Mouse (Mus musculus) myocyte (in vitro differentiated cells): ENCODE results near the gene Hid1. TPM values are rescaled to one million over a fixed set of nuclear protein-coding genes. Genes with fewer than 3 reads are reported as not detected.

Source experiments
- H3K27me3 ChIP-seq: one replicate; pipeline ENCODE4 v1.6.1; 2011; ENCODE audit not compliant: control insufficient read depth, insufficient read depth, insufficient read length
- H3K36me3 ChIP-seq: one replicate; pipeline ENCODE4 v1.6.1; 2011; ENCODE audit not compliant: control insufficient read depth, insufficient read depth
- H3K4me2 ChIP-seq: one replicate; pipeline ENCODE4 v1.6.1; 2011; ENCODE audit warnings: low read depth, control low read depth
- H3K4me3 ChIP-seq: one replicate; pipeline ENCODE4 v1.5.1; 2011; ENCODE audit warnings: mild to moderate bottlenecking, control low read depth, moderate library complexity
- H3K79me2 ChIP-seq: one replicate; pipeline ENCODE4 v1.6.1; 2011; ENCODE audit not compliant: control insufficient read depth, insufficient read depth
- H3ac ChIP-seq: one replicate; pipeline ENCODE4 v1.6.1; 2011; ENCODE audit not compliant: control insufficient read depth, insufficient read length
- CEBPB ChIP-seq: IDR thresholded peaks from 2 replicates; pipeline ENCODE4 v1.6.1; 2011; ENCODE audit warnings: mild to moderate bottlenecking, moderate library complexity; ENCODE audit not compliant: poor library complexity, insufficient read depth, severe bottlenecking
- E2F4 ChIP-seq: IDR thresholded peaks from one replicate; pipeline ENCODE4 v1.6.1; 2011; ENCODE audit warnings: mild to moderate bottlenecking, control low read depth, moderate library complexity; ENCODE audit not compliant: insufficient read depth
- MAX ChIP-seq: IDR thresholded peaks from one replicate; pipeline ENCODE4 v1.6.1; 2011; ENCODE audit warnings: low read depth, mild to moderate bottlenecking, control low read depth
- MYOD1 ChIP-seq, 3 experiments: IDR thresholded peaks; one replicate each; pipeline ENCODE4 v1.6.1; 2011; ENCODE audit warnings: control low read depth in 2 of 3, low read depth in 2 of 3, mild to moderate bottlenecking in 2 of 3, moderate library complexity in 1 of 3; ENCODE audit not compliant: insufficient read length in 2 of 3, control insufficient read depth in 1 of 3
- MYOG ChIP-seq, 3 experiments: IDR thresholded peaks; one replicate each; pipeline ENCODE4 v1.6.1; 2011; ENCODE audit warnings: control low read depth in 2 of 3, low read depth in 2 of 3, mild to moderate bottlenecking in 2 of 3; ENCODE audit not compliant: insufficient read length in 2 of 3, control insufficient read depth in 1 of 3, insufficient read depth in 1 of 3
- POLR2A ChIP-seq: IDR thresholded peaks from one replicate; pipeline ENCODE4 v1.6.1; 2011; ENCODE audit warnings: low read depth, mild to moderate bottlenecking, control low read depth, moderate library complexity; ENCODE audit not compliant: insufficient read length
- POLR2AphosphoS2 ChIP-seq: IDR thresholded peaks from one replicate; pipeline ENCODE4 v1.6.1; 2011; ENCODE audit warnings: low read depth, control low read depth; ENCODE audit not compliant: insufficient read length
- REST ChIP-seq: IDR thresholded peaks from one replicate; pipeline ENCODE4 v1.6.1; 2011; ENCODE audit warnings: mild to moderate bottlenecking, control low read depth, moderate library complexity; ENCODE audit not compliant: insufficient read depth, insufficient read length
- SRF ChIP-seq: IDR thresholded peaks from one replicate; pipeline ENCODE4 v1.6.1; 2011; ENCODE audit warnings: low read depth; ENCODE audit not compliant: control insufficient read depth, insufficient read length
- TCF12 ChIP-seq: IDR thresholded peaks from one replicate; pipeline ENCODE4 v1.6.1; 2011; ENCODE audit warnings: mild to moderate bottlenecking, control low read depth; ENCODE audit not compliant: poor library complexity, insufficient read depth, severe bottlenecking
- TCF3 ChIP-seq: IDR thresholded peaks from one replicate; pipeline ENCODE4 v1.6.1; 2011; ENCODE audit warnings: low read depth, control low read depth; ENCODE audit not compliant: insufficient read length
- USF1 ChIP-seq: IDR thresholded peaks from one replicate; pipeline ENCODE4 v1.6.1; 2011; ENCODE audit warnings: low read depth, mild to moderate bottlenecking, control low read depth, moderate library complexity
- polyA plus RNA-seq: library from polyadenylated mRNA; unstranded; fragments of >200 nt; fragmentation: generic; extraction: Trizol; gene quantifications from one replicate; pipeline ENCODE4 v1.2.1, GENCODE M21; 2012; ENCODE audit warnings: missing spikeins

Gene Hid1
- polyA plus RNA-seq, 1 experiment, result 63.1 TPM

DNA sequence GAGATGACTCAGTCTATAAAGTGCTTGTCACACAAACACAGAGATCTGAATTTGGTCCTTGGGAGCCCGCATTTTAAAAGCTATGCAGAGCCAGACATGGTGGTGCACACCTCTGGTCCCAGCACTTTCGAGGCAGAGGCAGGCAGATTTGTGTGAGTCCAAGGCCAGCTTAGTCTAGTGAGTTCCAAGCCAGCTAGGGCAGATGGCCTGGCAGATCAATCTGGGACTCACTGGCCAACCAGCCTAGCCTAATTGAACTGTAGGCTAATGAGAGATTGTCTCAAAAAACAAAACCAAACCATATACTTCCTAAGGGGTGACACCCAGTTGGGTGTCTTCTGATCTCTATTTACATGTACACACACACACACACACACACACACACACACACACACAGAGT lies 26.3 kb downstream of the Hid1 start:
- H3K4me3 ChIP-seq, result no peak overlapping the region
- no peak for TF ChIP-seq POLR2A
- TF ChIP-seq TCF12, result no peak
- TF ChIP-seq REST, result no peak
- no peak for TF ChIP-seq CEBPB
- no peak for TF ChIP-seq POLR2AphosphoS2
- TF ChIP-seq TCF3, result no peak
- TF ChIP-seq SRF, result no peak
- TF ChIP-seq E2F4, result no peak
- no peak for TF ChIP-seq MAX
- TF ChIP-seq USF1, result no peak
- no peak for TF ChIP-seq MYOD1 (IDR thresholded peaks at IDR 0.05; ENCODE audit: control insufficient read depth in 1 of 3, insufficient read length in 2 of 3, low read depth in 2 of 3)
- no peak for TF ChIP-seq MYOG (IDR thresholded peaks at IDR 0.05; ENCODE audit: control insufficient read depth in 1 of 3, insufficient read depth in 1 of 3, insufficient read length in 2 of 3, low read depth in 2 of 3)
- peaks cover 42% of the 10 kb centered on the region for H3K27me3 ChIP-seq
- no peak overlapping the region for H3ac ChIP-seq
- no peaks in the 10 kb centered on the region for H3K36me3 ChIP-seq
- H3K79me2 ChIP-seq, result no peaks in the 10 kb centered on the region
- no peak overlapping the region for H3K4me2 ChIP-seq

DNA sequence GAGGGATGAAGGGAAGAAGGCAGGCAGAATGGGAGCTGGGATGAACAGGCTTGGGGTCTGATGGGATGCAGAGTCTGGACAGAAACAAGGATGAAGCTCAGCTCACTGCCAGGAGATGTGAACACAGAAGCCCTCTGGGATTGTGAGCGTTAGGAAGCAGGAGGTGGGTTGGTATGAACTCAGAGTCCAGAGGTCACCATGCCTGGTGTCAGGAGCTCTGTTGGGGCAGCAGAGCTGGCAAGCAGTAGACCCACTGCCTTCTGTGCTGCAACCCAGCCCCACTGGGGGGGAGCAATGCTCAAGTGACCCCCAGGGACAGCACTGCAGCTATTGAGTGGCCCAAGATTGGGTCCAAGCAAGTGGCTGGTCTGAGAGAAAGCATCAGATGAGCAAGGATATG lies 29.7 kb downstream of the Hid1 start:
- no peak overlapping the region for H3K4me3 ChIP-seq
- no peaks in the 10 kb centered on the region for H3K36me3 ChIP-seq
- TF ChIP-seq REST (no peak), MYOG (IDR thresholded peaks at IDR 0.05; ENCODE audit: control insufficient read depth in 1 of 3, insufficient read depth in 1 of 3, insufficient read length in 2 of 3, low read depth in 2 of 3) (no peak), E2F4 (no peak), CEBPB (no peak), POLR2AphosphoS2 (no peak), TCF3 (no peak), POLR2A (no peak), USF1 (no peak), MAX (no peak), TCF12 (no peak), MYOD1 (IDR thresholded peaks at IDR 0.05; ENCODE audit: control insufficient read depth in 1 of 3, insufficient read length in 2 of 3, low read depth in 2 of 3) (no peak)
- H3ac ChIP-seq, result no peak overlapping the region
- H3K4me2 ChIP-seq, result no peak overlapping the region
- peaks cover 57% of the 10 kb centered on the region for H3K27me3 ChIP-seq
- H3K79me2 ChIP-seq, result no peaks in the 10 kb centered on the region

DNA sequence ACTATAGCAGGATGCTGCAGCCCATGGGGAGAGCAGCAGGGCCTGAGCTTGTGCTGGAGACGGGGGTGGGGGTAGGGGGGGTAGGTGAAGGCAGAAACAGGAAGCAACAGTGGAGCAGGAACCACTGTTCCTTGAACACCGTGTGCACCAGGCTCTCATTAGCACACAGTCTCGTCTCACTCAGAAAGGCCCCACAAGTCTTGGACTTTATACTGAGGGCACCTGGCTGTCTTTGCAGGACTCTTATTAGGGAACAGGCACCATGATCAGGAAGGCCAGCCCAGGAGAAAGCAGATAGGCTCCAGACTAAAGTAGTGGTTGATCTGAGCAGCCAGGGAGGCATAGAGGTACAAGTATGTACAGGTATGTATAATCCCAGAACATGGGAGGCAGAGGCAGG lies 30.2 kb downstream of the Hid1 start:
- H3K27me3 ChIP-seq, result peaks cover 62% of the 10 kb centered on the region
- TF ChIP-seq POLR2AphosphoS2 (no peak), USF1 (no peak), TCF3 (no peak), E2F4 (no peak), MYOD1 (IDR thresholded peaks at IDR 0.05; ENCODE audit: control insufficient read depth in 1 of 3, insufficient read length in 2 of 3, low read depth in 2 of 3) (no peak), REST (no peak), CEBPB (no peak), SRF (no peak), POLR2A (no peak), MAX (no peak), TCF12 (no peak), MYOG (IDR thresholded peaks at IDR 0.05; ENCODE audit: control insufficient read depth in 1 of 3, insufficient read depth in 1 of 3, insufficient read length in 2 of 3, low read depth in 2 of 3) (no peak)
- no peaks in the 10 kb centered on the region for H3K36me3 ChIP-seq

DNA sequence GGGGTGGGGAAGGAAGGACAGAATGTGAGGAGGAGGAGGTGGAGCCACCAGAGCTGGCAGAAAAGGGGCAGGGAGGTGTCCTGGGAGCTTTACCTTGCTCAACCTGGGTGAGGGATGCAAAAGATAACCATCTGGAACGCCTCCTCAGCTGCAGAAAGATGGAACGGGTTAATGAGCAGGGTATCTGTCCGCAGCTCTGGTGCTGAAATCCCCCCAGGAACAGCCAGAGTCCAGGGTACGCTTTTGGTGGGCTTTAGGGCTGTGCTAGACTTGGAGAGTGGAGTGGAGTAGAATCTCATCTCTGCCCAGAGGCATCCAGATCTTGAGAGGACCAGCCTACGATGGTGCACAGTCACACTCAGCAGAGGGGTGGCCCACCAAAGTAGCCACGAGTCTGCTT lies 31.4 kb downstream of the Hid1 start:
- Histone ChIP-seq H3K4me2 (no peak overlapping the region), H3K4me3 (no peak overlapping the region), H3ac (no peak overlapping the region), H3K36me3 (no peaks in the 10 kb centered on the region), H3K79me2 (no peaks in the 10 kb centered on the region), H3K27me3 (peaks cover 55% of the 10 kb centered on the region)
- TF ChIP-seq SRF, result no peak
- peak; percentile 66 for TF ChIP-seq REST

More for the DNA sequence above, 30.2 kb downstream of the Hid1 start:
- no peak overlapping the region for H3K4me2 ChIP-seq
- no peak overlapping the region for H3K4me3 ChIP-seq
- no peak overlapping the region for H3ac ChIP-seq
- no peaks in the 10 kb centered on the region for H3K79me2 ChIP-seq

DNA sequence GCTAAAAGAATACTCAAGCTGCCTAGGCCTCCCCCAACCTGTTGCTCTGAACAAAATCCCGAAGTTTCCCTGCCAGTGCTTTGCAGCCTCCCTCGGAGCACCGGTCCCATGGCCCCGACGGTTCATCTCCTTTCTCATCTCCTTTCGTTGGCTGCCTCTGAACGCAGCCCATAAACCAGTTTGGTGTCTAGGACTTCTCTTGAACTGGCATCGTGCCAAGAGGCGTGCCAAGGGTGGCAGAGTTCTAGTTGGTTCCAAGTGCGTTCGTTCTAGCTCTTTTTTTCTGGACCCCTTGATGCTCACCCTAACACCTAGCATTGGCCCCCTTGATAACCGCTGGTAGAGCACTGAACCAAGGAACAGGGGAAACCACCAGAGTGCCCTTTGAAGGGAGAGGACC lies 32.3 kb downstream of the Hid1 start:
- no peak overlapping the region for H3K4me2 ChIP-seq
- no peaks in the 10 kb centered on the region for H3K36me3 ChIP-seq
- H3ac ChIP-seq, result no peak overlapping the region
- TF ChIP-seq MYOG (IDR thresholded peaks at IDR 0.05; ENCODE audit: control insufficient read depth in 1 of 3, insufficient read depth in 1 of 3, insufficient read length in 2 of 3, low read depth in 2 of 3), result no peak
- no peak for TF ChIP-seq POLR2A
- no peak for TF ChIP-seq USF1
- no peak for TF ChIP-seq REST
- no peak for TF ChIP-seq E2F4
- no peak for TF ChIP-seq SRF
- TF ChIP-seq POLR2AphosphoS2, result no peak
- TF ChIP-seq TCF3, result no peak
- TF ChIP-seq CEBPB, result no peak
- no peak for TF ChIP-seq TCF12
- TF ChIP-seq MAX, result no peak
- no peak for TF ChIP-seq MYOD1 (IDR thresholded peaks at IDR 0.05; ENCODE audit: control insufficient read depth in 1 of 3, insufficient read length in 2 of 3, low read depth in 2 of 3)
- no peaks in the 10 kb centered on the region for H3K79me2 ChIP-seq
- H3K4me3 ChIP-seq, result no peak overlapping the region
- H3K27me3 ChIP-seq, result peaks cover 47% of the 10 kb centered on the region
